Mouse (Mus musculus): ENCODE results near the gene Adrm1.

- TF ChIP-seq CTCF (IDR thresholded peaks at IDR 0.05; ENCODE audit: low read depth, low read length) (peak; percentile 21), POLR2A (IDR thresholded peaks at IDR 0.05; ENCODE audit: insufficient read depth, low read length) (no peak), EP300 (IDR thresholded peaks at IDR 0.05; ENCODE audit: insufficient read depth, low read depth, low read length) (no peak)
These were observed 1.9 kb downstream of the Adrm1 start for GRCm38 (mm10) chr2:180173163-180173562.

Measured in ES-Bruce4 (cell line).